Mouse (Mus musculus): ENCODE data around the gene Stil. TPM values are rescaled to one million over a fixed set of nuclear protein-coding genes. Genes with fewer than 3 reads are reported as not detected.

The Stil gene
- total RNA-seq, 2 experiments from 2014 or later = 0.16 to 0.28 TPM

DNA sequence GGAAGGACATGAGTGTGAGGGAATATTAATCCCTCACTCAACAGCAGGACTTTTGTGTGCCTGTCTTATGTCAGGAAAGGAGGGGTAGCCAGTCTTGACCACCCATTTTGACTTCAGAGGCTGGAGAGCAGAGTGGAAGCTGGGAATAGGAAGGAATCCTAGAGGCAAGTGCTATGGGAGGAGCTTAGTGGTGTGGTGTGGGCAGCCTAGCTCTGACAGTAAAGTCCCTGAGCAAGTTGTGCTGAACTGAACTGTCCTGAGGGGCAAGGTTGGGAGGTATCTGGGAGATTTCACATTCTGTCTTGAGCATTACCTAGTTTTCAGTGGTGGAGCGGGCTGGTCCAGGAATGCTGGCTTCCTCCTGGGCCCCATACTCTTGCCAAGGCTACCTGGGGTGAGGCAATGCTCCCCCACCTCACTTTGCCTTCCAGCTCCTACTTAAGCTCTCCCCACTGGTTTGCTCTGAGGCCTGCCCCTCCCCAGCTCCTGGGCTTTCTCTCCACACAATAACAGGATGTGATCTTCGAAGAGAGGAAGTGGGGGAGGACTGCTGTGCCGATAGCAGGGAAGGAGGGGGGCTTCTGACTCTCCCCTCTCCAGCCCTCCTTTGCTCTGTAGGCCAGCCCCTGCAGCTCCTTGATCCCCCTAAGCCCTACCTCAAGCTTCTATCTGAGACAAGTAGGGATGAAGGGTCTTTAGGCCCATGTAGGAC is 75.4 kb downstream of the Stil start:
- peak; percentile 26 to 35 for DNase-seq
- intact Hi-C loops (cut with DNase I) = loop anchor here (2.0 kb wide), 1 partner anchor 17 kb away; no protein-coding TSS in a partner anchor

- intact Hi-C loops (cut with DNase I) = no loop called here
- DNase-seq = peak in 1 of 2 experiments; percentile 32
Observed at GRCm38 (mm10) chr4:115078892-115079820, 79.2 kb downstream of the Stil start.

- DNase-seq = no peak
- intact Hi-C loops (cut with DNase I) = loop anchor here (10.0 kb wide), 1 partner anchor 415 kb away; no protein-coding TSS in a partner anchor
Observed at GRCm38 (mm10) chr4:115079821-115080349, 79.9 kb downstream of the Stil start.

DNA sequence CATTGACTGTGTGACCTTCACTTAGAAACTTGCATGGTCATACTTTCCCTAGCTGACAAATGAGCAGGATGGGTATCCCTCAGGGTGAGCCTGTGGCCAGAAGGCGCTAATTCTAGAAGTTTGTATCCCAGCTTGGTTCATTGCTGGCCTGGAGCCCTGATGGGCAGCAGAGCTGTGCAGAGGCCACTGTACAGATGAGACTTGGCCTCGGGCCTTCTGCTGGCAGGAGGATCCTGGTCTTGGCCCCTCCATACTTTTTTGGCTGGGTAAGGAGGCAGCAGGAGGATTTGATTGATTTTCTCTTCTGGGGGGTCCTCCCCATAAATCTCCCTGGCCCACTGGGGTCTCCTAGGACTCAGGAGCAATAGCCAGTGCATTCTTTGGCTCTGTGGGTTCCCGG is 83.1 kb downstream of the Stil start:
- DNase-seq = no peak
- intact Hi-C loops (cut with DNase I) = loop anchor here (10.0 kb wide), 1 partner anchor 418 kb away; no protein-coding TSS in a partner anchor

GRCm38 (mm10) chr4:115085522-115086095 is 85.7 kb downstream of the Stil start:
- intact Hi-C loops (cut with DNase I) = loop anchor here (1.0 to 10.0 kb wide), 4 partner anchors 23 to 421 kb away; no protein-coding TSS in a partner anchor
- DNase-seq = peak; percentile 64 to 79

GRCm38 (mm10) chr4:115086257-115086656 is 86.3 kb downstream of the Stil start:
- no peak for DNase-seq
- intact Hi-C loops (cut with DNase I) = loop anchor here (10.0 kb wide), 1 partner anchor 421 kb away; no protein-coding TSS in a partner anchor

DNA sequence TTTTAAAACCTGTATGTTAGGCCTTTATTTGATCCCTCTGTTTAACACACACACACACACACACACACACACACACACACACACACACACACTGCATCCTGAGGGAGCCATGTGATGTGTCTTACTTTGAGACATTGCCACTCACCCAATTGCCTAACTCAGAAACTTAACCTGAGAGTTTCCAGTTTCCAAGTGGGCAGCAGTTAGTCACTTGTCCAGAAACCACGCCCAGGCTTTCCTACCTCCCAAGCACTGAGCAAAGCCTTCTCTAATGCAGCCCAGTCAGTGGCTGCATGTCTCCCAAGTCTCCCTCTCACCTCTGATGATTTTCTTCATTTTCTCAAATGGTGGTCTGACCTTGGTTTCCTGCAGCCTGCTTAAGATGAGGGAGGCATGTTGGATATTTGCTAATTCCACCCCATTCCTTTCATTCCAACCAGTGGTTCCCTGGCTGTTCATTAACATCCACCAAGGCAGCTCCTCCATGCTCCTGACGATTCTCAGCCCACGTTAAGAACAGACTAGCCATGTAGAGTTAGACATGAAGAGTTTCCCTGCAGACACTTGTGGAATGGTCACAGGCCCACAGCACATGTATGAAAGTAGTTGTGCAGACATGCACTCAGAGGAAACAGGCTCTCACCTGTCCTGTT is 86.9 kb downstream of the Stil start:
- intact Hi-C loops (cut with DNase I) = loop anchor here (10.0 kb wide), 1 partner anchor 422 kb away; no protein-coding TSS in a partner anchor
- no peak for DNase-seq

GRCm38 (mm10) chr4:115088611-115089338 is 88.8 kb downstream of the Stil start, which contains the start of gene Pdzk1ip1:
Gene Pdzk1ip1 (plus strand): TSS chr4:115088708.
- intact Hi-C loops (cut with DNase I) = loop anchor here (10.0 kb wide), 1 partner anchor 424 kb away; no protein-coding TSS in a partner anchor

GRCm38 (mm10) chr4:115090592-115090991 is 90.6 kb downstream of the Stil start:
- intact Hi-C loops (cut with DNase I) = no loop called here
- no peak for DNase-seq

More at GRCm38 (mm10) chr4:115088611-115089338, 88.8 kb downstream of the Stil start, which contains the start of gene Pdzk1ip1:
- DNase-seq = no peak

- intact Hi-C loops (cut with DNase I) = no loop called here
- no peak for DNase-seq
Observed at GRCm38 (mm10) chr4:115091806-115092205, 91.8 kb downstream of the Stil start.

Other genes with a start within 250 kb of the Stil start
- not detected for gene Gm12830, start 178.4 kb upstream of the Stil start, total RNA-seq (2021)
- under 1 TPM; 0.24 to 0.39 TPM for gene Foxd2, start 91.3 kb upstream of the Stil start, total RNA-seq (2021)
- not detected for gene Foxe3, start 74.1 kb upstream of the Stil start, total RNA-seq (2021)
- 10 to 100 TPM; 36.1 to 37.7 TPM for gene Cmpk1, start 12.9 kb upstream of the Stil start, total RNA-seq (2021)
- 1 to 10 TPM; 4.0 to 4.3 TPM for gene Tal1, start 56.3 kb downstream of the Stil start, total RNA-seq (2021)
- gene Pdzk1ip1, start 88.5 kb downstream of the Stil start, total RNA-seq (2021) = not detected
- not detected for gene Cyp4x1, start 134.1 kb downstream of the Stil start, total RNA-seq (2021)
- gene Cyp4a29, start 241.9 kb downstream of the Stil start, total RNA-seq (2021) = not detected

Measured in heart, postnatal 36 days (tissue).